Mouse (Mus musculus): Measurements from ENCODE around the gene Ap1s1.

GRCm38 (mm10) chr5:137046324-137046718, 386 bp upstream of the Ap1s1 start:
- no peak for TF ChIP-seq CTCF (IDR thresholded peaks at IDR 0.05; ENCODE audit: low read depth, low read length)
- no peak for TF ChIP-seq POLR2A (IDR thresholded peaks at IDR 0.05; ENCODE audit: insufficient read depth, low read length)
